Mouse (Mus musculus) megakaryocyte, adult 5-6 weeks (primary cell): ENCODE data around the gene Nsrp1. TPM values are rescaled to one million over a fixed set of nuclear protein-coding genes. Genes with fewer than 3 reads are reported as not detected.

Experiments used
- total RNA-seq, 2 experiments: library from RNA; stranded (forward) in 1 of 2; stranded (reverse) in 1 of 2; fragments of 153-499, 151-499 nt in 1 of 2; fragments of 221-1000, 200-1000 nt in 1 of 2; gene quantifications; 2 replicates each; pipeline versions ENCODE4 v1.2.3 to v1.2.4; 2015 to 2017

Gene Nsrp1
- total RNA-seq, 2 experiments from 2014 or later: 22.6 to 41.4 TPM

Other genes with a start within 250 kb of the Nsrp1 start
- gene Cpd, start 231.4 kb downstream of the Nsrp1 start, total RNA-seq (2015): 28.0 and 28.3 TPM in 2 replicates
- 19.6 and 23.9 TPM in 2 replicates for gene Cpd, start 231.4 kb downstream of the Nsrp1 start, total RNA-seq (2017)
- not detected in 2 replicates for gene Tmigd1, start 176.3 kb downstream of the Nsrp1 start, total RNA-seq (2015)
- not detected in 2 replicates for gene Tmigd1, start 176.3 kb downstream of the Nsrp1 start, total RNA-seq (2017)
- 48.4 and 55.6 TPM in 2 replicates for gene Blmh, start 153.6 kb downstream of the Nsrp1 start, total RNA-seq (2015)
- gene Blmh, start 153.6 kb downstream of the Nsrp1 start, total RNA-seq (2017): 139 and 143 TPM in 2 replicates
- gene Slc6a4, start 79.8 kb downstream of the Nsrp1 start, total RNA-seq (2015): 0.49 and 0.64 TPM in 2 replicates
- gene Slc6a4, start 79.8 kb downstream of the Nsrp1 start, total RNA-seq (2017): 0.41 and 0.70 TPM in 2 replicates
- gene Efcab5, start 110.5 kb upstream of the Nsrp1 start, total RNA-seq (2015): 1.3 TPM in 2 replicates
- gene Efcab5, start 110.5 kb upstream of the Nsrp1 start, total RNA-seq (2017): 0.99 and 2.6 TPM in 2 replicates
- gene Ssh2, start 137.9 kb upstream of the Nsrp1 start, total RNA-seq (2015): 104 and 109 TPM in 2 replicates
- gene Ssh2, start 137.9 kb upstream of the Nsrp1 start, total RNA-seq (2017): 84.5 and 97.2 TPM in 2 replicates